Mouse (Mus musculus) right cerebral cortex, postnatal 14 days (tissue): ENCODE data around the gene Ppp1r15b.

Experiments used
- DNase-seq: peaks from one replicate; pipeline ENCODE4 v3.0.0; 2022

Ppp1r15b gene

DNA sequence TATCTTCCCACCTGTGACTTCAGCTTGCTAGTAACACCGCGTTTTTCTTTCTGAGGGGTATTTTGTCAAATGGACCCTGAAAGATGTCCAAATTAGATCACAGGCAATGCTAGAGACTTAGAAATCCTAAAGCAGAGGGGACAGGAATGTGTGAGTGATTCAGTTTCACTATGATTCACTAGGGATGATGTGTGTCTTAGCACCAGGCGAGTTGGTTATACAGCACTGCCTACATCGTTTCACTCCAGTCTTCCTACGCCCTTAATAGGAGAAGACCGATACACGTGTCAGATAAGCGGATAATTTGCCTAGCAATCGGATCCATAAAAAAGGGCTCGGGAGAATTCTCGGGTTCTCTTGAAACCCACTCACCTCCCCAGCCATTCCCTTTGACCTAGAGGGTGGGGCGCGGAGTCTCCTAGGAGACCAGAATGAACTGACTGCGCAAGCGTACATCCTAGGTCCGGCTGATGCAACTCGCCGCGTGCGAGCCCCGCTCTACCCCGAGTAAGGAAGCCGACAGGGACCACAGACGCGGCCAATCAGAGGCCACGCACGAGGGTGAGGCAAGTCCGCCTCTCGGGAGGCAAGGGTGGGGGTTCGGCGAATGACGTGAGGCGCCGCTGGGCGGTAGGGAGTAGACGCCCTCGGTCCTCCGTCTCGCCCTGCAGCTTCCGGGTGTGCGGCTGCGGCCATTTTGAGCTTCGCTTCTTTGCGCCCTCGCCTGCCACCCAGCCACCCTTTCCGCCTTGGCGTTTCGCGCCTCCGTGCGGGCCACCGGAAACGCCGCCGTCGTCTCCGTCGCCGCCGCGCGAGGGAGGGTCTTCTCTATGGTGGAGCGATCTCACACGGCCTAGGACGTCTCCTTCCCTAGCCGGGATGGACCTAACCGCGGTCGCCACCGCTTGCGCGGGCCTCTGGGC is at the start of gene Ppp1r15b:
Ppp1r15b (plus strand) TSS at position 506 of the 923 bp plus-strand sequence.
- DNase-seq = peak; percentile 99

DNA sequence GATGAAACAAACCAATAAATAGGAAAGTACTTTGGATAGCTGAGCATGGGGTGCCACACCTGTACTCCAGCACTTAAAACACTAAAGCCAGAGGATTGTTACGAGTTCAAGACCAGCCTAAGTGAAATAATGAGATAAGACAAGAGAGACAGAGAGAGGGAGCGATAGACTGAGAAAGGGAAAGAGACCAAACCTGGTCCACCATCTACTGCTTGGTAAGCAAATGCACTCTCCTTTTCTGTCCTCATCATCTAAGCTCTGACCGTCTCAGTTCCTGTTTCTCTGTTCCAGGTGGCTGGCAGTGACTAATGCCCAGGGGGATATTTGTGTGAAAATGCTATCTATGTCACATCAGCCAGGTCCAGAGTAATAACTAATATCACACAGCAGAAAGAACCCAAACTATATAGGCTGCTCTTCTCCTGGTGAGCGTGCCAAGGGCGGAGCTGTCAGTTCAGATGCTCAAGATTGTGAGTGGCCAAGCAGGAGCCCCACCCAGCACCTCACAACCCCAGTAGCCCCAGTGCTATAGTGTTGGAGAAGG is 47.9 kb upstream of the Ppp1r15b start:
- DNase-seq = no peak

DNA sequence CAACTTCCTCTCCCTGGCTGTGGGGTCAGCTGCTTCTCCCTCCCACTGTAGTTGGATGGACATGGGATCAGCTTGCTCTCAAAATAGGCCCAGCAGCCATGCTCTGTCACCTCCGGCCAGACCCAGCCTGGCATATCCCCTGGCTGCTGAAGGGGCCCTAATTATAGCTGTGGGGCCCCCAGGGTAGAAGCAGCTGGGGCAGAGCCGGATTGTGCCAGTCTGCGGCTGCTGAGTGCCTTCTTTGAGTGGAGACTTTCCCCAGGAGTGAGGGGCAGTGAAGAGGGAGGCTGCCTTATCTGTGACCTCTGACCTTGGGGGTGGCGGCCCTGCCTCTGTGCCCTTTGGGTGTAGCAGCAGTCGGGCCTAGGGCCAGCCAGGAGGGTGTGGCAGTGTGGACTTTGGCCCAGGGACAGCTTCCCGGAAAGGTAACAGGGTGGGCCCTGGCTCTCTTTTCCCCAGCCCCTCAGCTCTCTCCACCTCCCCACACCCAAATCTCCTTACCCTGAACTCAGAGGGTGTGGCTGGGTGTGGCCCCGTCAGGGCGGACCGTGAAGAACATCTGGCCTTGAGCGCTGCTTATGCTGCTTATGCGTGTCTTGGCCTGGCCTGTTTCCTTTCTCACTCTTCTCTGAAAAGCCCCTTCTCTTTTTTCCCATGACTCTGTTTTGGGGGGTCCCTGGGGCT is 46.9 kb upstream of the Ppp1r15b start:
- DNase-seq = no peak

DNA sequence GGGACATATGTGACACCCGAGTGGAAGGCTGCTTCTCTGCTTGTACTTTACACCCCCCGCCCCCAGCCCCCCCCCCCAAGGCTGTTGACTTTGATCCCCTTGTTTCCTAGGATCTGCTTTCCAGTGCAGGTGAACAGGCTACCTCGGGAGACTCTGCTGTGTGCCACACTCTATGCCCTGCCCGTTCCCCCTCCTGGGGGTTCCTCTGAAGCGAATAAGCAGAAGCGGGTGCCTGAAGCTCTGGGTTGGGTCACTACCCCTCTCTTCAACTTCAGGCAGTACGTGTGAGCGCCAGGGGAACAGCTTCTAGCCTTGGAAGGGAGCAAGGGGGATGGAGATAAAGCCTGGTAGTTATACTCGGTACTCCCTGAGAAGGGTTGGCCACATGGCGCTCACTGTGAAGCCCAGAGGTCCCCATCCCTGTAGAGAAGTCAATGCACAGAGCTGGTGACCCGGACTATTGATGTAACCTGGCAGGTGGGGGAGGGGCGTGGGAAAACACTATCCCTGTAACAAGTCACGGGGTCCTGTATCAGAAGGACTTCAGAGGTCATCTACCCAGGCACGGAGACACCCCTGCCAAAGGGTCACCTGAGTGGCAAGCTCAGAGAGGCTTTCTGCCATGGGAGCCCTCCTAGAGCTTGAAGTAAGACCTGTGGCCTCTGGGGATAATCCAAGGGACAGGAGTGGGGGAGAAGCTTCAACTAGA is 46.1 kb upstream of the Ppp1r15b start:
- no peak for DNase-seq

DNA sequence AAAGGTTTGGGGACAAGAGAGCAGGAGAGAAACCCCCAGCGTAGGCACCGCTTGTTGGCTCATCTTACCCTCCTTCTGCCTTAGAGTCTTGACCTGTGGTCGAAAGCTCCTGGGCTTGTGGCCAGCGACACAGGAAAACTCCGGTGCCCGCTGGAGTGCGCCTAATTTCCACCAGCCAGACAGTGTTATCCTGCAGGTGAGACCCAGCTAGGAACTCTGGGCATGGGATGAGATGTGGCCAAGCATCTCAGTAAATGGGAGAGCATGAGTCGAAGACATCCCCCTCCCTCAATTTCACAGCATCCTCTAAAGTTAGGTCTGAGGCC is 45.6 kb upstream of the Ppp1r15b start:
- DNase-seq = no peak

DNA sequence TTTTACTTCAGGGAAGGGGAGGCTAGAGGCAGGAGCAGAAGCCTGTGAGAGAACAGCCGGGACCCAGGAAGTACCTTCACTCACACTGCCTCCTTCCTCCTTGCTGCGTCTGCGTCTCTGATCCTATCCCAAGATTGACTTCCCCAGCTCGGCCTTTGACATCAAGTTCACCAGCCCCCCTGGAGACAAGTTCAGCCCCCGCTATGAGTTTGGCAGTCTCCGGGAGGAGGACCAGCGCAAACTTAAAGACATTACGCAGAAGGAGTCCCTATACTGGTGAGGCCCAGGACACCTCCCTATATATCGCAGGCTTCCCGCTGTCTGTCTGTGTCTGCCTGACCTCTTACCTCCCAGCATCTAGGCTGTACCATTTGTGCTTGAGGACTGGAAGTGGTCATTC is 44.1 kb upstream of the Ppp1r15b start:
- DNase-seq = no peak

DNA sequence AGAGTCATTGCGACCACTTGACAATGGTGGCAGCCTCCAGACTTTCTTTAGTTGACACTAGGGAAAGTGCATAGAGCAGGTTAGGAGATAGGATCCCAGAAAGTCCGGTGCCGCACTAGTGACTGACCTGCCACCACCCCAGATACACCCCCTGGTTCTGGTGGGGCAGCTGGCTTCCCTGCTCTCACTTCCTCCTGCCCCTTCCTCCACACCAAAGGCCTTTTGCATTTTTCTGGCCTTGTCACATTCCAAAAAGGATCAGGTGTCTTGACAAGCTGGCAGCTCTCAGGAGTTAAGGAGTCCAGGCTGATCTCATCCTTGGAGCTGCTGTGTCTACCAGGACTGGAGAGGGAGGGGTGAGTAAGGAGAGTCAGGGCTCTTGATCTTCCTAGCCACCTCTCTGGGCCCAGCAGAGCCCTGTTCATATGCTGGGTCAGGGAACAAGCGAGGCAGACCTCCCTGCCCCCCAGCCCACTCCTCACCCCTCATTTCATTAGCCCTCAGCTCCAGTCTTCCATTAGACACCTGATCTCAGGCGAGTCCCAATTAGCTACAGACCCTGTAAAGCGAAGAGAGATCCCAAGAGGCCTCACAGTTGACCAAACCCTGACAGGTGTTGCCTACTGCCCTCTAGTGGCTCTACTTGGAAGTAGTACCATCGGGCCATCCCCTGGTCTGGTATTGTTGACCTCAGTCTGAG is 43.6 kb upstream of the Ppp1r15b start:
- peak; percentile 49 for DNase-seq

DNA sequence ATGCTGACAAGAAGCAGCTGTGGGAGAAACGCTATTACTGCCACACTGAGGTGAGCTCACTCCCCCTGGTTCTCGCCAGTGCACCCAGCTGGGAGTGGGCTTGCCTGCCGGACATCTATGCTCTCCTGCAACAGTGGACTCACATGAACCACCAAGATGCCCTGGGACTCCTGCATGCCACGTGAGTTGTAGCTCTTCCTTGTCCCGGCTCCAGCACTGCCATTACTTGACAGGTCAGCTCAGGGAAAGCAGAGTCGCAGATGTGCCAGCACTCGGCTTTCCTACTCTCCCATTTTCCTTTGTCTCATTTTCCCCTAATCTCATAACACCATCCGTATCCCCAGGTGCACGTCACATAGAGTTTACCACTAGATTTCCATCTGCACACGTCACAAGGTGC is 42.7 kb upstream of the Ppp1r15b start:
- no peak for DNase-seq

DNA sequence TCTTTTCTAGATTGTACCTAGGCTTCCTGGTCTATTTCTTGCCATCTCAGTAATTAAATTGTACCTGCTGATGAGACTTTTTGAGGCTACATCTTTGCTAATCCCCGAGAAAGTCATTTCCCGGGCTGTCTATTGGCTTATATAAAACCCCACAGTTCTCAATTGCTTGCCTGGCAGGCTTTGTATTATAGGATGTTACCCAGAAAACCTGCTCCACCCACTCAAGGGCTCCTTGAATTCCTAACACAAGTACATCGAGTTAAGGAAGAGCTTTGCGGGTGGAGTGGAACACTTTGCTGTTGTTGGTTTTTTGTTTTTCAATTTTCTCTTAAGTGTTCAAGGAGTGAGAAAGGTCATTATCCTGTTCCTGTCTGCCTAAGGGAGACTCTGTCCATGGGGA is 41.5 kb upstream of the Ppp1r15b start:
- no peak for DNase-seq

DNA sequence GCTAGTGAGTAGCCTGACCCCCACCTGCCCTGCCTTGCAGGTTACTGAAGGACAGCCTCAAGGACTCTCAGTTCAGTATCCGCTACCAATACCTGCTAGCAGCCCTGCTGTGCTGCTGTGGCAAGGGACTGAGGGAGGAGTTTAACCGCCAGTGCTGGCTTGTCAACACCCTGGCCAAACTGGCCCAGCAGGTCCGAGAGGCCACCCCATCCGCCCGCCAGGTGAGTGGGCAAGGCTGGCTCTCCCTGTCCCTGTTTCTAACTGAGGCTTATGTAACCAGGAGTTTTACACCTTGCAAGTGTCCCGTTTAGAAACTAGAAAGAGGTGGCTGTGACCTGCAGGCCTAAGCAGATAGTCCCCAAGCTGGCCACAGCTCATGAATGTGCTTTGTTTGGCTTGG is 40.3 kb upstream of the Ppp1r15b start:
- DNase-seq = no peak

DNA sequence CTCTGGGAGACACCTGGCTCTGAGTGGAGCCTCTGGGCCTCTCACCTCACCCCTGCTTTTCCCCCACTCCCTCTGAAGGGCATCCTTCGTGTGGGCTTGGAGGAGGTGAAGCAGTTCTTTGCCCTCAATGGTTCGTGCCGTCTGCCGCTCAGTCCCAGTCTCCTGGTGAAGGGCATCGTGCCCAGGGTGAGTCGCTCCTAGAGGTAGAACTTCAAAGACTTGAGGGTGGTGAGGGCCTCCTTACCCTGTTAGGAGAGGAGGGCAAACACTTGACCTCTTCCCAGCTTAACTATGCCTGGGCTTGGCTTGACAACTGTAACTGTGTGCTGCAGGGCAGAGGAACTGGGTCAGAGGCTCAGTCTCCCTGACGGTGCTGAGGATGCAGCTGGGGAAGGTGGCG is 39.5 kb upstream of the Ppp1r15b start:
- no peak for DNase-seq

DNA sequence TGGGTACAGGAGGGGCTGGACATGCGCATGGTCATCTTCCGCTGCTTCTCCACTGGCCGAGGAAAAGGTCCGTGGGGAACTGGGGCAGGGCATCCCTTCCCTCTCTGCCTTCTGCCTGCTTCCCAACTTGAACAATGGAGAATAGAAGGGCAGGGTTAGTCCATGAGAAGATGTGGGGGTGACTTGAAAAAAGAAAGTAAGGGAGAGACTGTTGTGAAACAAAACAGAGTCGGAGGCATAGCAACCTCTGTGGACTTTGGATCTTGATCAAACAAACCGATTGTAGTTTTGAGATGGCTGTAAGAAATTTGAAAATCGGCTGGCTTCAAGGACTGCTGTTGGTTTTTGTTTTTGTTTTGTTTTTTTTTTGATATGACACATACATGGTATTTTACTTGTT is 37.2 kb upstream of the Ppp1r15b start:
- no peak for DNase-seq

DNA sequence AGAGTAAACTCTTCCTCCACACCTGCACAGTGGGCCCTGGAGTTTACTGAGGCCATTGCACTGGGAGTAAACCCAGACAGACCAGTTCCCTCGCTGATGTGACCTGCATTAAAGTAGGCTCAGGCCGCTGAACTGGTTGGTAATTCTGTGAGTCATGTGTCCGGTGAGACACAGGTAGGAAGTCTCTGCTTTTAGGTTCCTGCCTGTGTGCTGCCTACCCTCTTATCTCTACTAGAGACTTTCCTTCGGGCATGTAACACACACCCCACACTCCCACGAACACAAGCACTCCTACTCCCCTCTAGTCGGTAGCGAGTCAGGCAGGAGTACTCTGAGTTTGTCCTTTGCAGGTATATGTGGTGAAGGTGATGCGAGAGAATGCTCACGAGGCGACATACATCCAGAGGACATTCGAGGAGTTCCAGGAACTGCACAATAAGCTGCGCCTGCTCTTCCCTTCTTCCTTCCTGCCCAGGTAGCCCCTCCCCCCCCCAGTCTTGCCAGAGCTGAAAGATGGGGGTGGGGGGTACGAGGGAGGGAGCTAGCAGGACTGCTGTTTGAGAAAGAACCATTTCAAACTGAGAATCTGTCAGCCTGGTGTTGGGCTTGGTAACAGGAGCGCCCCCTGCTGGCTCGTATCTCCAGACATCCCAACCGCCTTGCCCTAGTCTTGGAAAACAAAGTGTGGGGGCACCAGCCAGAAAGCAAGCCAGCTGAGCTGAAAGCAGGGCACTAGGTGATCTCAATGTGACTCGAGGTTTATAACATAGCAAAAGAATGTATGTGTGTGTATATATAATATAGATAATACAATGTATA is 29.8 kb upstream of the Ppp1r15b start:
- DNase-seq = peak; percentile 82

DNA sequence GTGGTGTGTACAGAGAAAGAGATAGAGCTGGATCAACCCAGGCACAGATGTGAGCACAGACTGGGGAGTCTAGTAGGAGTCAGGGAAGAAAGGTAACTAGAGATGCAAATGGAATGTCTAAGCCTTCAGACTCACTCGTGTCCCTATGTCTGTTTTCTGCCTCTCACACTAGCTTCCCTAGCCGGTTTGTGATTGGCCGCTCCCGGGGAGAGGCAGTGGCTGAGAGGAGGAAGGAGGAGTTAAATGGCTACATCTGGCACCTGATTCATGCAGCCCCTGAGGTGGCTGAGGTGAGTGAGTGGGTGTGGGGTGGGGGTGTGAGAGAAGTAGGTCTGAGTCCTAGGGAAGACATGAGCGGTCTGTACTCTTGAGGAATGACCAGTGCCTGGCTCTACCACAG is 28.8 kb upstream of the Ppp1r15b start:
- DNase-seq = no peak

DNA sequence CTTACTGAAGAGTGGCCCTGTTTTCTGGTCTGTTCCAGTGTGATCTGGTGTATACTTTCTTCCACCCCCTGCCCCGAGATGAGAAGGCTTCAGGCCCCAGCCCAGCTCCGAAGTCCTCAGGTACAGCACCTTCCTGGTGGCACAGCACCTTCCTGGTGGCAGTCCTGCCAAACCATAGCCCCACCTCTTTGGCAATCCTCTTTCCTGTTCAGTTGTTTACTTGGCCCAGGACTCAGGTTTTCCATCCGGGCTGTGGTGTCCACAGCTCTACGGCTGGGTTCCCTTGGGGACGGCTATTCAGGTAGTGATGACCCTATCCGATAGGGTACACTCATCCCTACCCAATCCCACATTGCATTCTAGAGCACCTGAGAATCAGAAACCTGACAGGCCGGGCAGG is 27.6 kb upstream of the Ppp1r15b start:
- no peak for DNase-seq

DNA sequence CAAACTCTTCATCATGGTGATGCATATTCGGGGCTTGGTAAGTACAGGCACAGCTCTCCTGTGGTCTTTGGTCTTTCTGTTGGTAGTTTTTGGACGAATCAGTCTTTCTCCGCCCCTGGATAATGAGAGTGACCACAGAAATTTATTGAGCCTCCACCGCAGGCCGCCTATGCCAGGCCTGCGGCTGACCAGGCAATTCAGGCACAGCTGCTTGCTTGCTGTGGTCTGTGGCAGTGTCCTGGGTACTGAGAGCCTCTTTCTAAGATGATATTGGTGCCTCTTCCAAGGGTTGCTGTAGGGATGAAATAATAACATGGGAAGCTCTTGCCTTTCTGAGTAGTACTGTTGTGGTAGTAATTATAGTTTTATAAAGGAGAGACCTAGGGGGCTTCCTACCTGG is 27.1 kb upstream of the Ppp1r15b start:
- no peak for DNase-seq

DNA sequence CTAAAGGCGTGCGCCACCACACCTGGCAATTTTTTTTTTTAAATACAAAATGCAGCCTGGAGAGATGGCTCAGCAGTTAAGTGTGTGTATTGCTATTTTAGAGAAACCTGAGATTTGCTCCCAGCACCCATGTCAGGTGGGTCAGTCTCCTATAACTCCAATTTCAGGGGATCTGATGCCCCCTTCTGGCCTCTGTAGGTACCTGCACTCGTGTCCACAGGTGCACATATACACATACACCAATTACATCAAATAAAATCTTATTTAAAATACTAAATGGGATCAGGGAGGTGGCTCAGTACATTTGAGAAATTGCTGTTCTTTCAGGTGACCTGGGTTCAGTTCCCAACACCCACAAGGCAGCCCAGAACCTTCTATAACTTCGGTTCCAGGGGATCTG is 14.8 kb upstream of the Ppp1r15b start:
- DNase-seq = no peak

DNA sequence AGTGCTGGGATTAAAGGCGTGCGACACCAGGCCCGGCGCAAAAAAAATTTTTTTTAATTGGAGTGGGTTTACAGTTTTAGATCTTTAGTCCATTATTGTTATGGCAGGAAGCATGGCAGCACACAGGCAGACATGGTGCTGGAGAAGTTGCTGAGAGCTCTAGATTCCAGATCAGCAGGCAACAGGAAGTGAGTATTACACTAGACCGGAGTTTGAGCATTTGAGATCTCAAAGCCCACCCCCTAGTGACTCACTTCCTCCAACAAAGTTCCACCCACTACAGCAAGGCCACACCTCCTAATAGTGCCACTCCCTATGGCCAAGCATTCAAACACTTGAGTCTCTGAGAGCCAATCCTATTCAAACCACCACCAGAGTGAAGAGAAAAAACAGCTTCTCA is 12.8 kb upstream of the Ppp1r15b start:
- no peak for DNase-seq

DNA sequence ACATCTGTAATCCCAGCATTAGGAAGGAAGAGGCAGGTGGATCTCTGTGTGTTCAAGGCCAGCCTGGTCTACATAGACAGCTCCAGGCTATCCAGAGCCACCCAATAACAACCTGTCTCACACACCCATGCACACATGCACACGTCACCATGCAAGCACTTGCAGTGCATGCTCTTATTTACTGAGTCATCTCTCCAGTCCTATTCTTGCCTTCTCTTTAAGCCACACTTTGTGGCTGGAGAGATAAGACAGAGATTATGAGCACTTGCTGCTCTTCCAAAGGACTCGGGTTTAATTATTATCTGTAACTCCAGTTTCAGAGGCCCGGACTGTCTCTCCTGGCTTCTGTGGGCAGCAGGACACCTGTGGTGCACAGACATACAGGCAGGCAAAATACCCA is 12.1 kb upstream of the Ppp1r15b start:
- DNase-seq = no peak

DNA sequence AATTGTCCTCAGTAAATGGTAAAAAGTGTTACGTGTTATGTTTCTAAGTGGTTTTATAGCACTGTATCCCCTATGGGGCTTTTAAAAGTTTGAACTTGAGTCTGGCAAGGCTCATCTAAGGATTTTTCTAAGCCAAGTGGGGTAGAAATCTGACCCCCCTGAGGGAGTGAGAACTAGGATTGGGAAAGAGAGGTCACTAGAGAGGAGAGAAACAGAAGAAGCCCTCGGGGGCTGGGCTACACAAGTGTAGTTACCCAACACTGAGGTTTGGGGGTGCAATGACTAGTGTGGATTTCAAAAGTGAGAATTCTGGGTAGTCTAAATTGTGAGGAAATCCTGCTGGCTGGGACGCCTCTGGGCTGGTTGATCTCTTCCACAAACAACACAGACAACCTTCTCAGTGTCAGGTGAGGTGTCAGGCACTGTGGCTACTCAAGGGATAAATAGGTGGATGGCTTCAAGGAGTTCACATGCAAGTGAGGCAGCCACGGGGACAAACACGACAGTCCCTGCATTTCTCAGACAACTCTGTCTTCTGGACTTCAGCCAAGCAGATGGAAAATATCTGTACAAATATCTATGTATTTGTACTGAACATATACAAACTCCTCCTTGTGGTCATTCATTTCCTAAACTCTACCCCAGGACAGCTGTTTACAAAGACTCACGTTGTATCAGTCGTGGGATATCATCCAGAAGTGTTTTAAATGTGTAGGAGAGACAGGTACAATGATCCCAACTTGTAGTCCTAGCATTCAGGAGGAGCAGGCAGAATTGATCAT is 10.8 kb upstream of the Ppp1r15b start:
- DNase-seq = no peak

DNA sequence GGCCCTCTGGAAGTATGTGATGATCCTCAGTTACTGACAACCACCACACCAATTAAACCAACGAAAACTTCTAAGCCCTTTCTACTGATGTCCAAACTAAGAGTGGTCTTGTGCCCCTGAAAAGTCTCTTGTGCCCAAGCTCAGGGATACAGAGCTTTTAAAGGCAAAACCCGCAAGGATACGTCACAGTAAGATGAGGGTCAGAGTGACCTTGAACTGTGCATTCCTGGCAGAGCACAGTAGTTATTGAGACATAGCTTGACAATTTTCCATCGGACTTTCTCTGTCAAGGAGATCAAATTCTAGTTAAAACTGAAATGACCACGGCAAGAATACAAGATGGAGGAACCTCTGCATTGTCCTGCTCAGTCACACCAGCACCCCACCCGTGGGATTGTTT is 9.7 kb upstream of the Ppp1r15b start:
- no peak for DNase-seq
